Mouse (Mus musculus): ENCODE data around the gene Adprhl2. TPM values are rescaled to one million over a fixed set of nuclear protein-coding genes. Genes with fewer than 3 reads are reported as not detected.

Adprhl2 gene
- polyA plus RNA-seq, 1 experiment from 2014 or later, result 61.0 TPM

- Histone ChIP-seq H3K36me3 (ENCODE audit: control insufficient read depth, insufficient read depth, low read length) (peaks cover 9% of the 10 kb centered on the region), H3K9me3 (ENCODE audit: control insufficient read depth, low read length) (no peaks in the 10 kb centered on the region), H3K27me3 (ENCODE audit: control insufficient read depth, insufficient read depth, low read depth, low read length) (no peaks in the 10 kb centered on the region), H3K27ac (ENCODE audit: low read length) (no peak overlapping the region), H3K4me2 (ENCODE audit: low read depth, low read length) (no peak overlapping the region), H3K9ac (ENCODE audit: low read length) (no peak overlapping the region), H3K4me1 (replicated peaks; ENCODE audit: control insufficient read depth, insufficient read depth, low read length) (no peaks in the 10 kb centered on the region), H3K4me3 (ENCODE audit: low read length) (no peak overlapping the region)
- 71% methylated on average over 3 of the region's 3 CpGs for WGBS
- ATAC-seq (ENCODE audit: low read depth), result no peak
Observed at GRCm38 (mm10) chr4:126269292-126269691, 52.2 kb downstream of the Adprhl2 start.

Other genes starting within 250 kb of the Adprhl2 start
- 57.2 and 57.7 TPM in 2 replicates for gene Lsm10, start 225.1 kb downstream of the Adprhl2 start, polyA plus RNA-seq (2015; fragmentation: Nextera tagmentation; extraction: Ambion mirVana)
- 37.7 and 40.3 TPM in 2 replicates for gene Stk40, start 217.7 kb downstream of the Adprhl2 start, polyA plus RNA-seq (2015; fragmentation: Nextera tagmentation; extraction: Ambion mirVana)
- 98.0 and 108 TPM in 2 replicates for gene Eva1b, start 174.0 kb downstream of the Adprhl2 start, polyA plus RNA-seq (2015; fragmentation: Nextera tagmentation; extraction: Ambion mirVana)
- 9.2 and 12.3 TPM in 2 replicates for gene Sh3d21, start 158.2 kb downstream of the Adprhl2 start, polyA plus RNA-seq (2015; fragmentation: Nextera tagmentation; extraction: Ambion mirVana)
- 197 and 213 TPM in 2 replicates for gene Thrap3, start 118.9 kb downstream of the Adprhl2 start, polyA plus RNA-seq (2015; fragmentation: Nextera tagmentation; extraction: Ambion mirVana)
- gene Map7d1, start 65.4 kb downstream of the Adprhl2 start, polyA plus RNA-seq (2015; fragmentation: Nextera tagmentation; extraction: Ambion mirVana), result 26.0 and 26.9 TPM in 2 replicates
- gene Trappc3, start 59.4 kb downstream of the Adprhl2 start, polyA plus RNA-seq (2015; fragmentation: Nextera tagmentation; extraction: Ambion mirVana), result 101 and 107 TPM in 2 replicates
- 3.6 and 4.6 TPM in 2 replicates for gene Col8a2, start 34.9 kb downstream of the Adprhl2 start, polyA plus RNA-seq (2015; fragmentation: Nextera tagmentation; extraction: Ambion mirVana)
- gene Tekt2, start 4.0 kb upstream of the Adprhl2 start, polyA plus RNA-seq (2015; fragmentation: Nextera tagmentation; extraction: Ambion mirVana), result 13.2 and 14.9 TPM in 2 replicates
- gene Ago3, start 107.9 kb upstream of the Adprhl2 start, polyA plus RNA-seq (2015; fragmentation: Nextera tagmentation; extraction: Ambion mirVana), result 17.9 and 19.7 TPM in 2 replicates
- gene Ago1, start 146.9 kb upstream of the Adprhl2 start, polyA plus RNA-seq (2015; fragmentation: Nextera tagmentation; extraction: Ambion mirVana), result 6.3 and 6.4 TPM in 2 replicates
- 3.8 and 4.0 TPM in 2 replicates for gene Ago4, start 211.8 kb upstream of the Adprhl2 start, polyA plus RNA-seq (2015; fragmentation: Nextera tagmentation; extraction: Ambion mirVana)
- gene Clspn, start 235.2 kb upstream of the Adprhl2 start, polyA plus RNA-seq (2015; fragmentation: Nextera tagmentation; extraction: Ambion mirVana), result 37.5 and 41.3 TPM in 2 replicates

All from lung, embryonic 16.5 days (tissue).